Mouse (Mus musculus): Measurements from ENCODE around the gene Tox4.

Tox4 gene

DNA sequence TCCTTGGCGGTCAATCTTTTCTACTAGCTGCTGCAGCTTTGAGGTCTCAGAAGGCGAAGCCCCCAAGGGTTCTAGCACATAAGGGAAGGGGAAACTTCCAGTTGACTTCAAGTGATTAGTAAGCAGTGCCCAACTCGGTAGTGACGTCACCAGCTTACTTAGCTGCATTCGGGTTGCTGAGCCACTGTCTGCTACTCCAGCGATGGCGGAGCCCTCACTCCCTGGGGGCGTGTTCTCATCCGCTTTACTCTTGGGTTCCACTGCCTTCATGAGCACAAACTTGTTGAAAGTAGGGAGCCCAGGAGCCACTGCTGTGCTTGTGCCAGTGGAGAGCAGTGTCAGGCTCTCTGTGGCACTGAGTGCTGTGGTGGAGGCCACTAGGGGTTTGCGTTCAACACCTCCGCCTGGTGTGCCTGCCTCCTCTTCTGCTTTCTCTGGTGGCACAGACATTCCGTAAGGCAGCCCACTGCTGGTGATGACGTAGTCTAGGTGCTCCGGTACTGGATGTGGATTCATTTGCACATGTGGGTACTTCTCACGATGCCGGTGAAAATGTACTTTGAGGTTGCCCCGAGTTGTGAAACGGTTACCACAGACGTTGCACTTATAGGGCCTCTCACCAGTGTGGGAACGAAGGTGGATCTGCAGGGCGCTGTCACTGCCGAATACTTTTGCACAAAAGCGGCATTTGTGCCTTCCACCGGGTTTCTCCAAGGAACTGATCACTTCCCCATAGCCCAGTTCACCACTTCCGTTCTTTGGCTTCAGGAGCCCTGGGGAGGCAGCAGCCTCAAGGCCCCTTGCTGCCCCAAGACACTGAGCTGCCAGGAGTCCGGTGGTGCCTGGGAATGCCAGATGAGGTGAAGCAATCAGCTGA lies 35.2 kb downstream of the Tox4 start:
- no peak for DNase-seq (ENCODE audit: low read depth)

DNA sequence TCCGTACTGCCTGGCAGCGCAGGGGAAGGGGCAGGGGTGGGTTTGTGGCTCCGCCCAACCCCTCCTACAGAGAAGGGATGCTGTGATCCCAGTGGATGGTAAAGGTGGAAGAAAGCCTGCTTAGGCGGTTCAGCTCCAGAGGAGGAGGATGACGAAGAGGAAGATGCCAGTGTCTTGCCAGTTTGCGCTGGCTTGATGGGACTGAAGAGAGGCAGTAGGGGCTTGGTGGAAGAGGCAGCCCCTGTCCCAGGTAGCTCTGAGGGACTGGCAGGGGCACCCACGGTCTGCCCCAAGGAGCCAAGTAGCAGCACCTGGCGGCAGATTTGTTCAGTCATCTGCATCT lies 35.8 kb downstream of the Tox4 start:
- no peak for DNase-seq (ENCODE audit: low read depth)

DNA sequence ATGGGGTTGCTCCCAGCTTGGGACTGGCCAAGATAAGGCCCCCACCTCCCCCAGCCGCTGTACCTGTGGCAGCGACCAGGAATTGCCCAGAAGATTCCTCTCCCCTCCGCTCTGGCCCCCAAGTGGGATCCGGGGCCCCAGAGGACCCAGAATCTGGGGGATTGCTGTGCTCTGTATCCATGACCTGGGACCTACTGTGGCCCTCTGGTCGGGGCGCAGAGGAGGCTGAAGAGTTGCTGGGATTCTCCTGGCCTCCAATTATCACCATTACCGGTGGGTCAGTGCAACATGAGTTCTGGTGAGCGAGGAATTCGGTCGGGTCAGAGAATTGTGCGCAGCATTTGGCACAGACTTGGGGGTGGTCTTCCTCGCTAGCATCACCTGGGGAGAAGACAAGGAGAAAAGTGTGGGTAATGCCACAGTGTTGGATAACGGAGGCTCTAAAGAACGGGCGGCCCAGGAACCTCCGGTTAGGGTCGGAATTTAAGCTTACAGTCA lies 36.4 kb downstream of the Tox4 start:
- DNase-seq (ENCODE audit: low read depth), result no peak

DNA sequence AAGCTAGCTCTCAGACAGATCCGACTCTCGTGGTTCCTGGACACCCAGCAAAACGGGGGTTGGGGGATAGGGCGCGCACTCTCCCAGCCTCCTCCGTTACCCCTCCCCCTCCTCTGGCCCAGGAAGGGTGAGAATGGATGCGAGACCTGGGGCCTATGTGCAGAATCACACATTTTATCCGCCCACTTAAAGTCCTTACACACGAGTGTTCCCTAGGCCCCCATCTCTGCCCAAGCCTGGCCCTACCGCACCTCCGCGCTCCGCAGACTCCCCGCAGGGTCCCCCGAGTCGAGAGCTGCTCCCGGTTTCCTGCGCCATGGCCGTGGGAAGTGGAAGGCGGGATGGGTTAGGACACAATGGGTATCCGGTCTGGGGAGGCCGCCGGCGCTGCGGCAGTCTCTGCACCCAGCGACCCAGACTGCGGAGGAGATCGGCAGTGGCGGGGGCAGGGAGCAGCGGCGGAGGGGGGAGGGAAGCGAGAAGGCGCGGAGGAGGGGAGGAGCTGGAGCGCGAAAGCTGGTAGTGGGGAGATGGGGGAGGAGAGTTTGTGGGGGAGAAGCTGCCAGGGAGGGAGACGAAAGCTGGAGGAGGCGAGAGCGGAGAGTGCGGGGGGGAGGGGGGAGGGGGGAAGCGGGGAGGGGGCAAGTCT lies 37.0 kb downstream of the Tox4 start:
- no peak for DNase-seq (ENCODE audit: low read depth)

DNA sequence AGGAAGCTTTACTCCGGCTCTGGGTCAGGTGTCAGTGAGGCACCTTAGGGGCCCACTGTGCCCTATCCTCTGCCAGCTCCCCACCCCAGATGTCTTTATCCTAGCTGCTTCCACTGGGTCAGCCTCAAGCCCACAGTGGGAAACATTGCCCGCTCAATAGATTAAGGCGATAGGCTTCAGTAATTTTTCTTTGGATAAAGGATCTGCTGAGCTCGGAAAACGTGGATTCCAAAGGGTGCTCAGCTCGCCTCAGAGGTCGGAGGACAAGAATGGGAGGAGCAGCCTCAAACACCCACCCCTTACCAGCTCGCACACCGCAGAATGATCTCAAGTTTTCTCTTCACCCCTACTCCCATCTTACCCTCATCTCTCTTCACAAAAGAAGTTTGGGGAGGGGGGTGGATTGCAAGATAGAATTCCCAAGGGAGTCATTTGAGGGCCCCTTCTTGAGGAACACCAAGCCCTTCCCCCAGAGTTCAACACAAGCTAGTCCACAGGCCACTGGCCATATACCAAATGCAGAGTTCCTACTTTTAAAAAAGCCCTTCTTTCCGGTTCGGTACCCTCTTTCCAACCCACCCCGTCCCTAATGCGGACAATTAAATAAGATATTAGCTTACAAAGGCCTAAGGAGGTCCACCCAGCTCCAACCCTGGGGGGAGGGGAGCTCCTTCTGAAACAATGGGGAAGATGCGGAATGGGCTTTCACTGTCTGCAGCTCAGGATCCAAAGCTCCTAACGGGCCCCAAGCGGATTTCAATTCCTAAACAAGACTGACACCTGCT lies 37.7 kb downstream of the Tox4 start:
- no peak for DNase-seq (ENCODE audit: low read depth)

DNA sequence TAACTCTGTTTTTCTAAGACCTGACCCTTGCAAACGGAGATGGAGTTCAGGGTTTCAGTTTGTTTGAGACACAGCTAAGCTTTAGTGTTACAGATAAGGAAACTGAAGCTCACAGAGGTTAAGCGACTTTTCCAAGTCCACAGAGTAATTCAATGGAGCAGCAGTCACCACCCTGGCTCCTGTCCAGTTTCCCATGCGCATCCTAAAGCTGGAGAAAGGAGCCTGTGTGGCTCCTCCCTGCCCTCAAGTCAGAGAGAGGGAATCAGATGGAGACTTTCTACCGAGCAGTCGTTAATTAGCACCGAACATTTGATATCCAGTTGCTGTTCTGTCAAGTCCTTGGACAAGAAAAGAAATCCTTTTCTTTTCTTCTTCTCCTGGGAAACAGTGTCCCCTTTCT lies 40.4 kb downstream of the Tox4 start:
- DNase-seq (ENCODE audit: low read depth), result no peak

DNA sequence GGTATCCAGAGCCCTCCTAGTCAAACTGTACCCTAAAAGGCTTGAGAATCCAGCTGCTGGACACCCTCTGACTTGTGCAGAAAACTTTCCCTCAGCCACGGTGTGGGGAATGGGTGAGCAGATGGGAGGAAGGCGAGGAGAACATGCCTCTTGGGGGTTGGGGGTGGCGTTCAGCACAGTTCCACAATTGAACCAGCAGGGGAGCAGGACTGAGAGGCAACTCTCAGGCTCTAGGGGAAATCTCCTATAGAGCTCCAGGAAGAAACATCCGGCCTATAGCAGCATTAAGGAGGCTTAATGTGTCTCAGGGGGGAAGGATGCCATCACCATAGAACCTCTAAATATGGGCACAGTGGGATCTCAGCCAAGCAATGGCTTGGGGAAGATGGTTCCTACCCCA lies 46.9 kb downstream of the Tox4 start:
- no peak for DNase-seq (ENCODE audit: low read depth)

DNA sequence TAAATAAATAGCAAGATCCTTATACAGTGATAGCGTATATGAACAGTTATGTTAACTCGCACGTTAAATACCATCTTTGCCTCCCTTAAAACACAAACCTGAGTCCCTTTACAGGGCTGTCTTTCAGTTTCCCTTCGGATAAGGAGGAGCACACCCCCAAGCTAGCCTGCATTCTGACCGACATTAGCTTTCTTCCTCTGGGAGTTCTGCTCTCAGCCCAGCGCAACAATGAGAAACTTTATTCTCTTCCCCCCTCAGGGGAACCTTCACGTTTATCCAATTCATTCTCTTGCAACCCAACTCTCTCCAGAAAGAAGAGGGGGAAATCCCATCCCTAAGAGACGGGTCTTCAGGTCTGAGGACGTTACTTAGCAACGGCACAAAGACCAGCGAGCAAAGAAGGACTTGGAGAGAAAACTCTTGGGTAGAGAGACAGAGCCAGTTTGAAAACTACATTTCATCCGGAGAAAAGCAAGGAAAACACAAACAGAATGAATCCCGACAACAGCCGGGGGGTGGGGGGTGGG lies 48.5 kb downstream of the Tox4 start:
- no peak for DNase-seq (ENCODE audit: low read depth)

DNA sequence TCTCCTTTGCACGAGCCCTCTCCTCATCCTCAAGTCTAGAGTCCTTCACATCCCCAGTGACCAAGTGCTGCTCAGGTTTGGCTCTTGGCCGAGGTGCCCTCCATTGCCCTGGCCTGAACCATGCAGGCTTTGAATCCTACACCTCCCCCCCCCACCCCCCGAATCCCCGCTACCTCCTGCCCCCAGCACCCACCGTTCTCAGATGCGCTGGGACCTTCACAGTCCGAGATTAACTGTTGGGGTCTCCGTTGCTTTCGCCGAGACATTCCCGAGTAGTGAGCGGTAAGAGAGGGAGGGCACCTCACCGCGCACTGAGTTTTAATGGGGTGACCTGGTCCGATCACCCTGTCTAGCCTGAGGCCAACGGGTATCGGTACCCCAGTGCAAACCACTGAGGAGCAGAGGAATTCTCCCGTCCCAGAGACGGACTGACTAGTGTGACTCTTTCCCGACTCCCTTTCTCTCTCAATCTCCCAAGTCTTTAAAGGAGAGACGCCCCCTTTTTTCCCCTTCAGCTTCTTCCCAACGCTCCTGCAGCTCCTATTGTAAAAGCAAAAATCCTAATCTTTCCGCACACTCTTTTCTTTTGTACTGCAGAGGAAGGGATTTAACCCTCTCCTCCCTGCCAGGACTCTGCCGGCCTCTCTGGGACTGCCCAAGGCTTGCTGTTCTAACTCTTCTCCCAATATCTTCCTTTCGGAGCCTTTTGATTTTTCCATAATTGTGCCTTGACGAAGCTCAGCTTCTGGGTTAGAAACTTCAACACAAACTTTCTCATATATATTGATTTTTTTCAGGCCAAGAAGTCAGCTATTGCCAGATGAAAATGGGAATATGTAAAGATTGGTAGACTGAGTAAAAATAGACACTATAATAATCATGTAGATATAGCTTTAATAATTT lies 49.2 kb downstream of the Tox4 start, which contains the start of gene Sall2:
Gene Sall2 (minus strand): TSS at position 853 of the 903 bp plus-strand sequence.
- DNase-seq (ENCODE audit: low read depth), result no peak

DNA sequence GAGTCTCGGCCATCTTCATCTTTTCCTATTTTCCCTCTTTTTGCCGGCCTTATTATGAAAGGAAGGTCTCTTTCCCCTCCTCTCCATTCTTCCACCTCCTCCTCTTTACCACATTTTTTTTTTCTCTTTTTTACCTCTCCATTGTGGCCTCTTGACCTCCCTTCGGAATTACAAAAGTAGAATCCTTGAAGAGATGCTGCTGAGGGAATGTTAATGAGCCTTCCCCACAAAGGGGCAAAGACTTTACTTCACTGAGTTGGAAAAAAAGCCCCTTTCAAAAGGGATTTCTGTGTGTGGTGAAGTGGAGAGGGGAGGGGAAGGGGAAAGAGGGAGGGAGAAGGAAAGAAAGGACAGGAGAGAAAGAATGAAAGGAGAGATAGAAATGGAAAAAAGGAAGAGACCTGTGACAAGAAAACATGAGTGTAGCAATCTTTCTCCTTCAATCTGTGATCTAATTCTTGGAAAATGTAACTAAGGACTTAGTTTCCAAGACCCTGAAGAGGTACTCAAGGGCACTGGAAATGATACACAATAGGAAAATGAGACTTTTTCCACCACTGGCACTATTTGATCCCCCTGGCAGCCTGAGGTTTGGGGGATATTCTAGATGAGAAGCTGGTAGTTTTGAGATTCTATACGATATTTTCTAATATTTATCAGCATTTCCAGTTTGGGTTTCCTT lies 52.3 kb downstream of the Tox4 start:
- no peak for DNase-seq (ENCODE audit: low read depth)

DNA sequence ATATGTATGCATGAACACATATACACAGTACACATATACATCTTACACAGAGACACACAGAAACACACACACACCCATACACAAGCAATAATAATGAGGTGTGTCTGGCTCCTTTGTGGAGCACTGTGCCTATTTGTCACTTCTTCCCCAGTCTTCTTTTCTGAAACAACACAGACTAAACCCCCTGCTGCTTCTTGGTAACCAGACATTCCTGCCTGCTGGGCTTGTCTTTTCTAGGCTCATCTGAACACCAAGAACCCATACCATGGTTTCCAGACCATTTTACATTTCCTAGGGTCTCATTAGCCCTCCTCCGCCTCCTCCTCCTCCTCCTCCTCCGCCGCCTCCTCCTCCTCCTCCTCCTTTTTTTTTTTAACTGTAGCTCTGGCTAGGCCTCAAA lies 53.2 kb downstream of the Tox4 start:
- DNase-seq (ENCODE audit: low read depth), result no peak

DNA sequence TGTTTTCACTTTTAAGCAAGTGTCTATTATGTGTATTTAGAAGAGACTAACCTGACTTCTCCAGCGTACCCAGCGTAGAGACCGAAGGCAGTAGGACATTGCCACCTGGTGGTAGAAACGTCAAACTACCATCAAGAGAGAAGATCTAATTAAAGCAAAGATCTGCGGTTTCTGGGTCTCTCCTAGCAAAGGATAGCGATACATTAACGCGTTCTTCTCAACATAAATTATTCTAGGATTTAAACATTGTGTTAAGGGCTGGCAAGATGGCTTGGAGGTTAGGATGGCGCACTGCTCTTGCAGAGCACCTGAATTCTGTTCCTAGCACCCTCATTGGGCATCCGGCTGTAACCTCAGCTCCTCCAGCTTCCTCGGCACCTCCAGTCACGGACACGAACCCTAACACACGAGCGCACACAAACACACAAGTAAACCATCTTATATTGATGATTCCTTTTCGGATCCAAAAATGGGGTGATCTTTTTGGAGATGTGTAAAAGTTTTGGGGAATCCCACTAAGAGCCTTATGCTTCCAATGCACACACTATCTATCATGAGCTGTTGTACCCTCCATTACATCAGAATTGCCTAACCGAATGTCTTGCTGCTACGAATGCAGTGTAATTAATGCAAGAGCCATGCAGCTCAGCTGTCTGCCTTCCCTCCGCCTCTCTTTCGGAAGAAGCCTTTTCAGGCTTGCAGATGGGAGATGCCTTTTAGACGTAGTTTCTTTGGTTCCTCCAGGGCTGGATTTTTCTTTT lies 60.0 kb downstream of the Tox4 start:
- DNase-seq (ENCODE audit: low read depth), result peak; percentile 73

DNA sequence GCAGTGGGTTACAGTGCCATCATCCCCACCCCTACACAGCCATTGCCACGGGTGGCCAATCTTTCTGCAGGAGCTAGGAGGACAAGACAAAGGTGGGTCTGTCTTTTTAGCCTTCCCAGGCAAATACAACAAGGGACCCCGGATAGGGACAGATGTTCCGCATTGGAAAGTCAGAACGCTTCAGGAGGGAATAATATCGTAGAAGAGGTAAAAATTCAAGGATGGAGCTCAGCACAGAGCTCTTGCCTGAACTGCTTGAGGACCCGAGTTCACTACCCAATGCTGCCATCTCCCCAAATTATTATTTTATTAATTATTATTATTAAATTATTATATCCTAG lies 60.5 kb downstream of the Tox4 start:
- DNase-seq (ENCODE audit: low read depth), result no peak
